Mouse (Mus musculus) embryonic facial prominence, embryonic 11.5 days (tissue): ENCODE results near the gene Sars2. TPM values are rescaled to one million over a fixed set of nuclear protein-coding genes. Genes with fewer than 3 reads are reported as not detected.

Experiments
- ATAC-seq: fragments of 200-750 bp; cut with Nextera tagmentation; replicated peaks from 2 replicates; pipeline ENCODE4 v1.8.0; 2017; ENCODE audit warnings: low read depth; ENCODE audit not compliant: insufficient number of reproducible peaks, low FRiP score, low TSS enrichment
- DNase-seq: peaks from one replicate; pipeline ENCODE4 v3.0.0-alpha.2; 2015; ENCODE audit warnings: low spot score
- H3K27ac ChIP-seq: fragments of 300-500 bp; sonication (generic); replicated peaks from 2 replicates; pipeline ENCODE4 v1.5.1; 2014; ENCODE audit warnings: mild to moderate bottlenecking, low read depth, low read length, control low read depth
- H3K27me3 ChIP-seq: fragments of 300-500 bp; sonication (generic); 2 replicates; pipeline ENCODE4 v1.6.1; 2014; ENCODE audit warnings: mild to moderate bottlenecking, low read length, moderate library complexity, mixed read lengths; ENCODE audit not compliant: control insufficient read depth, insufficient read depth
- H3K36me3 ChIP-seq: fragments of 300-500 bp; sonication (generic); replicated peaks from 2 replicates; pipeline ENCODE4 v1.6.1; 2014; ENCODE audit warnings: low read depth, mild to moderate bottlenecking, low read length, moderate library complexity, mixed read lengths; ENCODE audit not compliant: control insufficient read depth, insufficient read depth
- H3K4me1 ChIP-seq: fragments of 300-500 bp; sonication (generic); 2 replicates; pipeline ENCODE4 v1.6.1; 2014; ENCODE audit warnings: low read length, mixed read lengths; ENCODE audit not compliant: control insufficient read depth, insufficient read depth
- H3K4me2 ChIP-seq: fragments of 300-500 bp; sonication (generic); 2 replicates; pipeline ENCODE4 v1.6.1; 2014; ENCODE audit warnings: low read depth, mild to moderate bottlenecking, control low read depth, low read length, moderate library complexity
- H3K4me3 ChIP-seq: fragments of 300-500 bp; sonication (generic); 2 replicates; pipeline ENCODE4 v1.5.1; 2014; ENCODE audit warnings: low read depth, low read length, control low read depth
- H3K9ac ChIP-seq: fragments of 300-500 bp; sonication (generic); replicated peaks from 2 replicates; pipeline ENCODE4 v1.6.1; 2014; ENCODE audit warnings: mild to moderate bottlenecking, control low read depth, low read length
- H3K9me3 ChIP-seq: fragments of 300-500 bp; sonication (generic); replicated peaks from 2 replicates; pipeline ENCODE4 v1.6.1; 2016; ENCODE audit warnings: mild to moderate bottlenecking, low read length, inconsistent platforms, mixed read lengths; ENCODE audit not compliant: control insufficient read depth
- WGBS: fragments of 180-500 bp; shearing (Covaris S2); extraction: QIAGEN DNeasy Blood & Tissue Kit; methylation state at CpG from one replicate; pipeline ENCODE4 v1.1.7; 2014; 5-methylcytosine and 5-hydroxymethylcytosine counted together
- polyA plus RNA-seq: library from polyadenylated mRNA; unstranded; fragments of >200 nt; fragmentation: Nextera tagmentation; extraction: Ambion mirVana; gene quantifications from 2 replicates; pipeline ENCODE4 v1.2.1, GENCODE M21; 2014

Sars2 gene
- polyA plus RNA-seq, 1 experiment from 2014 or later = 28.2 TPM

- 91% methylated on average over 11 of the region's 11 CpGs for WGBS
- H3K36me3 ChIP-seq = no peaks in the 10 kb centered on the region
- H3K4me1 ChIP-seq = no peaks in the 10 kb centered on the region
- no peak overlapping the region for H3K4me2 ChIP-seq
- no peak overlapping the region for H3K9ac ChIP-seq
- ATAC-seq (no peak), DNase-seq (no peak)
- no peaks in the 10 kb centered on the region for H3K27me3 ChIP-seq
- H3K9me3 ChIP-seq = no peaks in the 10 kb centered on the region
- no peak overlapping the region for H3K27ac ChIP-seq
- H3K4me3 ChIP-seq = no peak overlapping the region
Observed at GRCm38 (mm10) chr7:28771867-28772266, 30.1 kb downstream of the Sars2 start.

- Histone ChIP-seq H3K4me3 (no peak overlapping the region), H3K4me1 (no peaks in the 10 kb centered on the region), H3K9ac (no peak overlapping the region), H3K4me2 (no peak overlapping the region), H3K27ac (no peak overlapping the region), H3K36me3 (peaks cover 2% of the 10 kb centered on the region; the same call in 1 of the 2 replicates), H3K9me3 (no peaks in the 10 kb centered on the region), H3K27me3 (no peaks in the 10 kb centered on the region)
- no peak for ATAC-seq
- no peak for DNase-seq
- WGBS = 70% methylated on average over 3 of the region's 3 CpGs
Observed at GRCm38 (mm10) chr7:28773163-28773562, 31.4 kb downstream of the Sars2 start.

GRCm38 (mm10) chr7:28774164-28774563 is 32.4 kb downstream of the Sars2 start:
- DNase-seq (no peak), ATAC-seq (peak; percentile 15; the same call in 1 of the 2 replicates)
- H3K36me3 ChIP-seq = peaks cover 2% of the 10 kb centered on the region; the same call in 1 of the 2 replicates
- no peak overlapping the region for H3K4me3 ChIP-seq
- H3K9ac ChIP-seq = 0 out of 2 replicates have a peak overlapping the region, but pooled peaks have one; percentile 22
- 0 out of 2 replicates have a peak overlapping the region, but pooled peaks have one; percentile 4 for H3K27ac ChIP-seq
- no peak overlapping the region for H3K4me2 ChIP-seq
- H3K9me3 ChIP-seq = no peaks in the 10 kb centered on the region
- WGBS = 49% methylated on average over 12 of the region's 12 CpGs
- no peaks in the 10 kb centered on the region for H3K27me3 ChIP-seq
- no peaks in the 10 kb centered on the region for H3K4me1 ChIP-seq

- Histone ChIP-seq H3K4me2 (no peak overlapping the region), H3K4me1 (no peaks in the 10 kb centered on the region), H3K27ac (no peak overlapping the region), H3K4me3 (no peak overlapping the region), H3K9ac (no peak overlapping the region), H3K9me3 (no peaks in the 10 kb centered on the region), H3K36me3 (peaks cover 2% of the 10 kb centered on the region; the same call in 1 of the 2 replicates), H3K27me3 (no peaks in the 10 kb centered on the region)
- ATAC-seq (no peak), DNase-seq (no peak)
- WGBS = 93% methylated on average over 7 of the region's 7 CpGs
Observed at GRCm38 (mm10) chr7:28775129-28775528, 33.3 kb downstream of the Sars2 start.

GRCm38 (mm10) chr7:28778825-28779224 is 37.0 kb downstream of the Sars2 start:
- Histone ChIP-seq H3K9me3 (no peaks in the 10 kb centered on the region), H3K27me3 (no peaks in the 10 kb centered on the region), H3K36me3 (peaks cover 2% of the 10 kb centered on the region; the same call in 1 of the 2 replicates), H3K4me1 (no peaks in the 10 kb centered on the region), H3K27ac (no peak overlapping the region), H3K9ac (no peak overlapping the region), H3K4me2 (no peak overlapping the region), H3K4me3 (no peak overlapping the region)
- DNase-seq (no peak), ATAC-seq (no peak)
- 82% methylated on average over 9 of the region's 9 CpGs for WGBS

- ATAC-seq = no peak; the same call in 1 of the 2 replicates
- Histone ChIP-seq H3K4me1 (no peaks in the 10 kb centered on the region), H3K4me3 (no peak overlapping the region), H3K36me3 (peaks cover 2% of the 10 kb centered on the region; the same call in 1 of the 2 replicates), H3K9ac (0 out of 2 replicates have a peak overlapping the region, but pooled peaks have one; percentile 13), H3K27ac (no peak overlapping the region), H3K9me3 (no peaks in the 10 kb centered on the region), H3K27me3 (no peaks in the 10 kb centered on the region), H3K4me2 (no peak overlapping the region)
- DNase-seq = peak; percentile 95
- WGBS = 51% methylated on average over 6 of the region's 6 CpGs
Observed at GRCm38 (mm10) chr7:28780067-28780658, 38.4 kb downstream of the Sars2 start.

- no peaks in the 10 kb centered on the region for H3K27me3 ChIP-seq
- no peak for DNase-seq
- no peak overlapping the region for H3K9ac ChIP-seq
- H3K9me3 ChIP-seq = no peaks in the 10 kb centered on the region
- H3K27ac ChIP-seq = no peak overlapping the region
- H3K4me2 ChIP-seq = no peak overlapping the region
- no peak for ATAC-seq
- no peaks in the 10 kb centered on the region for H3K4me1 ChIP-seq
- no peak overlapping the region for H3K4me3 ChIP-seq
- 86% methylated on average over 7 of the region's 7 CpGs for WGBS
- peaks cover 2% of the 10 kb centered on the region; the same call in 1 of the 2 replicates for H3K36me3 ChIP-seq
Observed at GRCm38 (mm10) chr7:28780857-28781256, 39.1 kb downstream of the Sars2 start.

GRCm38 (mm10) chr7:28781261-28781663 is 39.5 kb downstream of the Sars2 start:
- Histone ChIP-seq H3K9ac (no peak overlapping the region), H3K27ac (no peak overlapping the region), H3K4me2 (no peak overlapping the region), H3K27me3 (no peaks in the 10 kb centered on the region), H3K9me3 (no peaks in the 10 kb centered on the region), H3K4me1 (no peaks in the 10 kb centered on the region), H3K4me3 (no peak overlapping the region), H3K36me3 (peaks cover 2% of the 10 kb centered on the region; the same call in 1 of the 2 replicates)
- ATAC-seq (no peak), DNase-seq (no peak)
- WGBS = 92% methylated on average over 8 of the region's 8 CpGs
